Mouse (Mus musculus) splenic B cell, adult 2 months (primary cell): ENCODE measurements around the gene Vwa7.

Source experiments
- DNase-seq: peaks from one replicate; pipeline ENCODE4 v3.0.0-alpha.2; 2011; ENCODE audit warnings: low read depth, low spot score
- H3K27me3 ChIP-seq: 2 replicates; pipeline ENCODE4 v1.6.1; 2012; ENCODE audit warnings: mild to moderate bottlenecking, low read length, moderate library complexity, mixed read lengths; ENCODE audit not compliant: control insufficient read depth, poor library complexity, insufficient read depth, severe bottlenecking
- H3K36me3 ChIP-seq: 2 replicates; pipeline ENCODE4 v1.6.1; 2012; ENCODE audit warnings: mild to moderate bottlenecking, low read length, moderate library complexity, mixed read lengths; ENCODE audit not compliant: control insufficient read depth, poor library complexity, insufficient read depth, severe bottlenecking

Vwa7 gene

GRCm38 (mm10) chr17:35055691-35056495 lies 39.5 kb downstream of the Vwa7 start:
- DNase-seq = no peak
- Histone ChIP-seq H3K27me3 (no peaks in the 10 kb centered on the region), H3K36me3 (peaks cover 24% of the 10 kb centered on the region)

GRCm38 (mm10) chr17:35057090-35057489 lies 40.7 kb downstream of the Vwa7 start:
- peaks cover 24% of the 10 kb centered on the region for H3K36me3 ChIP-seq
- H3K27me3 ChIP-seq = no peaks in the 10 kb centered on the region
- no peak for DNase-seq

- Histone ChIP-seq H3K27me3 (no peaks in the 10 kb centered on the region), H3K36me3 (peaks cover 19% of the 10 kb centered on the region)
- no peak for DNase-seq
These were observed 41.9 kb downstream of the Vwa7 start for GRCm38 (mm10) chr17:35058316-35058715.

- peak; percentile 86 for DNase-seq
- Histone ChIP-seq H3K36me3 (peaks cover 11% of the 10 kb centered on the region), H3K27me3 (no peaks in the 10 kb centered on the region)
These were observed 42.8 kb downstream of the Vwa7 start, which contains the start of gene Ddah2 for GRCm38 (mm10) chr17:35058911-35059892. Gene Ddah2, plus strand, starts transcription at chr17:35059035.

- DNase-seq = no peak
- peaks cover 8% of the 10 kb centered on the region for H3K36me3 ChIP-seq
- no peaks in the 10 kb centered on the region for H3K27me3 ChIP-seq
These were observed 43.7 kb downstream of the Vwa7 start for GRCm38 (mm10) chr17:35060071-35060470.

- no peak for DNase-seq
These were observed 44.4 kb downstream of the Vwa7 start for GRCm38 (mm10) chr17:35060737-35061297.

GRCm38 (mm10) chr17:35061299-35061698 lies 44.9 kb downstream of the Vwa7 start:
- DNase-seq = no peak
- Histone ChIP-seq H3K27me3 (no peaks in the 10 kb centered on the region), H3K36me3 (peaks cover 5% of the 10 kb centered on the region)

More at GRCm38 (mm10) chr17:35060737-35061297, 44.4 kb downstream of the Vwa7 start:
- H3K36me3 ChIP-seq = peaks cover 5% of the 10 kb centered on the region
- no peaks in the 10 kb centered on the region for H3K27me3 ChIP-seq

GRCm38 (mm10) chr17:35063466-35063865 lies 47.1 kb downstream of the Vwa7 start:
- no peak for DNase-seq
- H3K36me3 ChIP-seq = no peaks in the 10 kb centered on the region; the same call in 1 of the 2 replicates
- no peaks in the 10 kb centered on the region for H3K27me3 ChIP-seq

- Histone ChIP-seq H3K36me3 (no peaks in the 10 kb centered on the region), H3K27me3 (no peaks in the 10 kb centered on the region)
- no peak for DNase-seq
These were observed 48.0 kb downstream of the Vwa7 start for GRCm38 (mm10) chr17:35064378-35064877.

- no peaks in the 10 kb centered on the region for H3K36me3 ChIP-seq
- peak; percentile 44 for DNase-seq
- H3K27me3 ChIP-seq = no peaks in the 10 kb centered on the region
These were observed 48.9 kb downstream of the Vwa7 start, which contains the start of gene Ly6g6c for GRCm38 (mm10) chr17:35064951-35065947. Gene Ly6g6c, plus strand, starts transcription at chr17:35065388.

- DNase-seq = no peak
- no peaks in the 10 kb centered on the region for H3K27me3 ChIP-seq
- no peaks in the 10 kb centered on the region for H3K36me3 ChIP-seq
These were observed 49.7 kb downstream of the Vwa7 start, which contains the start of gene Mpig6b for GRCm38 (mm10) chr17:35066084-35066483. Gene Mpig6b, minus strand, starts transcription at chr17:35066184.

GRCm38 (mm10) chr17:35068213-35068914 lies 52.0 kb downstream of the Vwa7 start:
- no peak for DNase-seq
- no peaks in the 10 kb centered on the region for H3K36me3 ChIP-seq
- H3K27me3 ChIP-seq = no peaks in the 10 kb centered on the region
